Mouse (Mus musculus) cerebellum, postnatal 14 days (tissue): Measurements from ENCODE around the gene Troap.

ENCODE experiments used
- DNase-seq, 2 experiments: peaks; one replicate each; pipeline ENCODE4 v3.0.0; 2021; ENCODE audit warnings: mixed read lengths in 2 of 2

Troap gene

DNA sequence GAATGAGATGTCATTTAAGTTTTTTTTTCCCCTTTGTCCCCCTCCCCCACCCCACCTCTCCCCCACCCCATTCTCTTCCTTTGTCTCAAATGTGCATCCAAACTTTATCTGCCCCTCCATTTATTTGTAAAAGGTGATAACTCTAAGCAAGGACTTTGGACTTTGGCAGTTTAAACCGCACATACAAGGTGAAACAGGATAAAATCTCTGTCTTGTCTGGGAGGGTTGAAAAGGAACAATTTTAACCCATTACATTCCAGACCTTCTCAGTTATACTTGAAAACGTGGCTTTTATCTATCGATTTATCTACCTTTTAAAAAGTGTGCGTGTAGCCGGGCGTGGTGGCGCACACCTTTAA is 40.7 kb downstream of the Troap start:
- DNase-seq: no peak

DNA sequence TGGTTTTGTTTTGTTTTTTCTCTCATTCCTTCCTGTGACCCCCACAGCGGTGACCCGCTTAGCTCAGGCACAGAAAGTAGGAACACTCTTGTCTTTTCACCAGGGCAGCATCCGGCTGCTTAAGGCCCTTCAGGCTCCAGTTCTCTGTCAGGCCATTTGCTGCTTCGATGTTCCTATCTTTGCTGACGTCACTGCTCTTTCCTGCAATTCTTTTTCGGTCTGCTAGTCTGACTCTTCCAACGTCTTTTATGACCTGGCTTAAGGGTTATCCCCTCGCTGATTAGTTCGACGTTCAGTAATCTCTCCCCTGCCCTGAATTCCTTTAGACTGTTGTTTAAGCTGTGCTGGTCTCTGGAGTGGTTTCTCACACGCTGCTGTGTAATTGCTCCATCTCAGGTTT is 42.2 kb downstream of the Troap start:
- no peak for DNase-seq

DNA sequence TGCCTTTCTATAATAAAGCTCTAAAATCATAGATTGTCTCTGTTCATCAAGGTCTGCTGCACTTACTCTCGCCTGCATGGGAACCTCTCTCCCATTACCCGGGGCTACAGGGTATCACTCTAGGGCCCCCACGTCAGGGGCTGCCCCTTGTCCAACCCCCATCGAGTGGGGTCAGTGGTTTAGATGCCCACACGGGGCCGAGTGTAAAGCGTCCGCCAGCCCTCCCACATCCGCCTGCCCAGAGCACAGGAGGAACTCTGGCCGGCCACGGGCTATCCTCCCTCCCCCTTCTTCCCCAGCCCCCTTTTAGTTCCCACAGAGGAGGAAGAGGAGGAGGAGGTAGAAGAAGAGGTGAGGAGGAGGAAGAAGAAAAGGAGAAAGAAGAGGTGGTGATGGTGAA is 46.4 kb downstream of the Troap start:
- DNase-seq: no peak

DNA sequence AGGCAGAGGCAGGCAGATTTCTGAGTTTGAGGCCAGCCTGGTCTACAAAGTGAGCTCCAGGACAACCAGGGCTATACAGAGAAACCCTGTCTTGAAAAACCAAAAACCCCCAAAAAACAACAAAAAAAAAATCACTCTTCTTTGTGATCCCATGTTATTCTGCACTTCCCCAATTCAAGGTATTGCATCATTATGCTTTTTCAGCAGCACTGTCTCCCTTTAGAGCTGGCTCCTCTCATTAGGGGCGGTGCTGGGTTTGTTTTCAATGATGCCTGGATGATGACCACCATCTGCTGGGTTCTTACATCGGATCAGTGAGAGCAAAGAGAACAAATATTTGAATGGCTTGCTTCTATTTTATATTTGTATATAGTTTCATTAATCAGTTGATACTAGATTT is 48.3 kb downstream of the Troap start:
- no peak for DNase-seq

DNA sequence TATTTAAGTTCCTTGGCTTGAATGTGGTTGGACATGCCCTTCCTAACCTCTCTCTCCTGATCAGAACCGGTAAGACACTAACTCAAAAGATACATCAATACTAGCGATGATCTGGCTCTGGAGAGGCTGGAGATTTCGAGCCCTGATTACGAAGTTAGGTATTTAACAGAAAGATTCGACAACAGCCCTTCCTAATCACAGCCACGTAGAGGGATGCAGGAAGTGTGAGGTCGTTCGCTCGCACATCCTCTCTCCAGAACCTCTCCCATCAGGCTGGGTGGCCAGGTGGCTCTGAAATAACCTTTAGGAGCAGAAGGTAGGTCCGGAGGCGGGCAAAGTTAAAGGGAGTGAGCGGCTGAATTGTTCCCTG is 51.3 kb downstream of the Troap start, which contains the start of gene Spats2:
TSS of gene Spats2 (plus strand) at position 206 of the 370 bp plus-strand sequence.
- DNase-seq: no peak

DNA sequence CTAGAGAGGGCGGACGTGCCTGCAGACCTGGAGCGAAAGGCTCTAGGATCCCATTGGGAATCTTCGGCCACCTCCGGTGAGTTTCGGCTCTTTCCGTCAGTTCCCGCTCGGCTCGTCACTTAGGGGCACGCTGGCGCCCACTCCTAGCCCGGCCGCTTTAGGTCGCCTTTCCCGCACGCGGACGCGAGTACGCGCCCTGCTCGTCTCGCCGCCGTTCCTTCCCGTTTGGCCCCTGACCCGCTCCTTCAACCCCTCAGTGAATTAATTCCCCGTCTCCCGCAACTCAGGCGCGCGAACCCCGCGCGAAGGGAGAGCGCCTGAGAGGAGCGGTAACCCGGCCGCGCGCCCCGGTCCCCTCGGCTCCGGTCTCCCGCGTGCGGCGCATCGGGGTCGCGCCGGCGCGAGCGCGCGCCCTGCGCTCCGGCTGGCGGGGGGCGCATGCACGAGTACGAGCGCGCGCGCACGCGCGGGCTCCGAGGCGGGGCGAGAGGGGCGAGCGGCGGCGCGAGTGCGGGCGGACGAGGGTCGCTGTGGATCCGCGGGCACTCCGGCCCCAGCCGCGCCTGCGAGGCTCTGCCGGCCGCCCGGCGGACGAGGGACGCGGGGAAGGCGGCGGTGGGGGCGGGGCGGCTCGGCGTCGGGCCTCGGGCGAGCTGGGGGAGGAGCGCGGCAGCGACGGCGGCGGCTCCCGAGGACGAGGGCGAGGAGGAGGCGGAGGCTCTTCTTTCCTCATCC is 51.9 kb downstream of the Troap start:
- DNase-seq: peak; percentile 93

DNA sequence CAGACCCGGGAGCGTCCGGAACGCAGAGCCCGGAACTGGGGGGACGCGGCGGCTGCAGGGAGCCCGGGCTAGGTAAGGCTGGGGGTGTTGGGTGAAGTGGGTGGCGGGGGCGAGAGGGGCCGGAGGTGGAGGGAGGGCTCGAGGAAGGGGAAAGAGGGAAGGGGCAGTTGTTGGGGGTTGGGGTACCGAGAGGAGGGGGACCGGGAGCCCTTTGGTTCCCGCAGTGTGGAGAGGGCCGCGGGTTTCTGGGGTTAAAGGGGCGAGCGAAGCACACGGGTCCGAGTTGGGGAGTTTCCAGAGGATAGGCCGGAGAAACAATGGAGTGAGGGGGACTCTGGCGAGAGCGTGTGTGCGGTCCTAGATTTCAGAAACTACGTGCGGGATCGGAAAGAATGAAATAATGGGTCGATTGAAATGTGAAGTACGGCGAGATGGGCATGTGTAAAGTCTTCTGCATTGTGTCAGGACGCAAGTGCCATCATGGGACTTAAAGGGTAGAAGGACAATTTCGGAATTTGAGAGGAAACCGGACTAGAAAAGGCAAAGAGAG is 52.5 kb downstream of the Troap start:
- DNase-seq: no peak

DNA sequence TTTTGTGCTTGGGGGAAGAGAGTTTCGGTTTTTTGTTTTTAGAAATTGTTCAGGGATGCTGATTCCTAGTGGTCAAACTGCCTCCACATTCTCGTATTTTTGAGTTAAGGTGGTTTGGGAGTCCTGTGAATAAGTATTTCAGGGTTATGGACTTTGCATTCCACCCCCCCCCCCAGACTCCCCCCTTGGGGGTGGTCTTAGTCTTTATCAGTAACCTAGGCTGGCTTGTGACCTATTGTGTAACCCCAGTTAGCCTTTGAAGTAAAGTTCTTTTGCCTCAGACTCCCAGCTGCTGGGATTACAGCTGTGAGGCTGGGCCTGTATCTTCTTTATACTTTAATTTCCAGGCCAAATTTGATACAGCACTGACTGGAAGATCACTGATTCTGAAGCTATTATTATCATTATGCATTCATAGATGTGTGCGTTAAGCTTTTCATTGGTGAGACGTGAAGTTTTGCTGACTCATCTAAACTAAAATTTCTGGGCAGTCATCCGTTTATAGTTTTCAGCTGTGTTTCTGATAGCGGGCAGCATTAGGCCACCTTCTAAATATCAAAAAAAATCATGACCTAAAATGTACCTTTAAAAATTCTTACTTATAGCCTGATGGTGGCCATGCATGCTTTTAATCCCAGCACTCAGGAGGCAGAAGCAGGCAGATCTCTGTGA is 53.6 kb downstream of the Troap start:
- DNase-seq: no peak

DNA sequence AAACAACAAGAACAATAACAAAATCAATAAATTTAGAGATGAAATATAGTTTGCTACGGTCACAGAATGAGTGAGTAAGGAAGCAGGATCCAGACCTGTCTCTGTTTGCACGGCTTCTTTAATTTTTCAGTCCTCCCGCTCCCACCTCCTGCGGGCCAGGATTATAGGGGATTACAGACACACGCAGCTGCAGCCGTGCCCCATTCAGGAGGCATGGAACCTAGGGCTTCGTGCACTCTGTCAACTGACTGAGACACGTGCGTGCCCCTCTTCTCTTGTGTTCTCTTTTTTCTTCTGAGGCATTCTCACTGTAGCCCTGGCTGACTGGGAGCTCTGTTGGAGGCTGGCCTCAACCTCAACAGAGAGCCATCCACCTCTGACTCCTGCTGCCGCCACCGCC is 55.1 kb downstream of the Troap start:
- DNase-seq: no peak

DNA sequence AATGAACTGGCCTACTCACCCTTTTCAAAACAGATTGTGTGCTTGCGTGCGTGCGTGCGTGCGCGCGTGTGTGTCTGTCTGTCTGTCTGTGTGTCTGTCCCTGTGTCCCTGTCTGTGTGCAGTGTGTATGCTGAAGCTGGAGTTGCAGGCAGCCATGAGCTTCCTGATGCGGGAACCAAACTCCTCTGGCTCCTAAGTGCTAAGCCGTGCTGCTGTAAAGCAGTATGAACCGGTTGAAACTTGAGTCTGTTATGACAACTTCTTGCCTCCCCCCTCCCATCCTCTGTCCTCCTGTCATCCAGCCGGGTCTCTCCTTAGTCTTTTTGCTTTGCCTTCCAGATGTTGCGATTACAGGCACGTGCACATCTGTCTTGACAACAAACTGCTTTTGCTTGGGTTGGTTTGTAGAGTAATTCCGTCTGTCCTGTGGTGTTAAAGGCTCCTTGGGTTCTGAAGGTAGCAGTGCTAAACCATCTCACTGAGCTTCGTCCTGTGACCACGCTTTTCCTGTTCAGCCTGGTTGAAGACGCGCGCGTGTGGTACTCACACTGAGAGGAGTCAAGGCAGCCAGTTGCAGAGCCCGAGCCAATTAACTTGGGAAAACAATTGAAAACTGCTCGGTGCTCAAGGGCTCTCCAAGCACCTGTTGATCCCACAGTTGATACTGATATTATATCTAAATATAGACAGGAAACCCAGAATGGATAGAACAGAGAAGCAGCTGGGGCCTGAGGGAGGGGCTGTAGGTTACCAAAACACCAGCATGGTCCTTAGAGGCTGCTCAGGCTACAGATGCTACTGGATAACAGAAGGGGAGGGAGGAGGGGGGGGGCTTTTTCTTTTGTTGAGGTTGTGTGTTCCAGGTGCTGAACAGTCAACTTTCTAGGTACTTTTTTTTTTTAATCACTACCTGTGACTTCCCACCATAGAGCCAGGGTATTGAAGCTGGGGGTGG is 55.9 kb downstream of the Troap start:
- no peak for DNase-seq
